Mouse (Mus musculus) midbrain, postnatal 0 days (tissue): ENCODE data around the gene U90926. TPM values are rescaled to one million over a fixed set of nuclear protein-coding genes. Genes with fewer than 3 reads are reported as not detected.

Experiments
- ATAC-seq: fragments of 200-750 bp; cut with Nextera tagmentation; 2 replicates; pipeline ENCODE4 v1.8.0; 2017; ENCODE audit warnings: moderate number of reproducible peaks, mild to moderate bottlenecking, moderate TSS enrichment, moderate library complexity; ENCODE audit not compliant: low FRiP score
- DNase-seq: peaks from one replicate; pipeline ENCODE4 v3.0.0-alpha.2; 2015; ENCODE audit warnings: low spot score
- H3K27ac ChIP-seq: fragments of 300-500 bp; sonication (generic); 2 replicates; pipeline ENCODE4 v1.5.1; 2014; ENCODE audit warnings: low read depth, mild to moderate bottlenecking, low read length, mixed read lengths
- H3K27me3 ChIP-seq: fragments of 300-500 bp; sonication (generic); 2 replicates; pipeline ENCODE4 v1.6.1; 2014; ENCODE audit warnings: low read length, control low read depth, mixed read lengths; ENCODE audit not compliant: insufficient read depth
- H3K36me3 ChIP-seq: fragments of 300-500 bp; sonication (generic); 2 replicates; pipeline ENCODE4 v1.6.1; 2014; ENCODE audit warnings: low read length, control low read depth, mixed read lengths; ENCODE audit not compliant: insufficient read depth
- H3K4me1 ChIP-seq: fragments of 300-500 bp; sonication (generic); 2 replicates; pipeline ENCODE4 v1.6.1; 2014; ENCODE audit warnings: mild to moderate bottlenecking, control low read depth, antibody characterized with exemption, low read length, mixed read lengths; ENCODE audit not compliant: insufficient read depth
- H3K4me2 ChIP-seq: fragments of 300-500 bp; sonication (generic); 2 replicates; pipeline ENCODE4 v1.6.1; 2014; ENCODE audit warnings: low read depth, mild to moderate bottlenecking, low read length, mixed read lengths; ENCODE audit not compliant: poor library complexity, severe bottlenecking
- H3K4me3 ChIP-seq: fragments of 300-500 bp; sonication (generic); 2 replicates; pipeline ENCODE4 v1.5.1; 2014; ENCODE audit warnings: low read depth, mild to moderate bottlenecking, low read length, moderate library complexity
- H3K9ac ChIP-seq: fragments of 300-500 bp; sonication (generic); replicated peaks from 2 replicates; pipeline ENCODE4 v1.6.1; 2014; ENCODE audit warnings: mild to moderate bottlenecking, low read length, moderate library complexity, mixed read lengths; ENCODE audit not compliant: poor library complexity, severe bottlenecking
- H3K9me3 ChIP-seq: fragments of 300-500 bp; sonication (generic); 2 replicates; pipeline ENCODE4 v1.6.1; 2016; ENCODE audit warnings: low read length, control low read depth
- CTCF ChIP-seq: IDR thresholded peaks from 2 replicates; pipeline ENCODE4 v1.5.1; 2016; ENCODE audit warnings: antibody characterized with exemption, mild to moderate bottlenecking
- WGBS: fragments of 180-500 bp; shearing (Covaris S2); extraction: QIAGEN DNeasy Blood & Tissue Kit; methylation state at CpG from one replicate; pipeline ENCODE4 v1.1.7; 2014; 5-methylcytosine and 5-hydroxymethylcytosine counted together
- polyA plus RNA-seq: library from polyadenylated mRNA; unstranded; fragments of >200 nt; fragmentation: Nextera tagmentation; extraction: Ambion mirVana; gene quantifications from 2 replicates; pipeline ENCODE4 v1.2.1, GENCODE M21; 2015
- total RNA-seq: library from RNA; depleted of rRNA; stranded (reverse); fragments of >200 nt; gene quantifications from 2 replicates; pipeline ENCODE4 v1.2.3, GENCODE M21; 2014; rRNA removed

The U90926 gene
- total RNA-seq (not detected in 2 replicates), polyA plus RNA-seq (not detected in 2 replicates)

- Histone ChIP-seq H3K4me3 (no peak within 1 kb of the TSS), H3K4me1 (peaks cover 5% of the 10 kb centered on the region; the same call in 1 of the 2 replicates), H3K9me3 (no peaks in the 10 kb centered on the region), H3K9ac (no peak within 1 kb of the TSS), H3K36me3 (no peaks in the 10 kb centered on the region), H3K27me3 (no peaks in the 10 kb centered on the region), H3K27ac (no peak within 1 kb of the TSS), H3K4me2 (no peak within 1 kb of the TSS)
- DNase-seq (no peak), ATAC-seq (no peak)
- WGBS, result 93% methylated on average over 4 of the region's 4 CpGs
- TF ChIP-seq CTCF, result no peak
Measured at GRCm38 (mm10) chr5:92215308-92215707, at the start of gene U90926. Gene U90926, minus strand, starts transcription at chr5:92215408.

DNA sequence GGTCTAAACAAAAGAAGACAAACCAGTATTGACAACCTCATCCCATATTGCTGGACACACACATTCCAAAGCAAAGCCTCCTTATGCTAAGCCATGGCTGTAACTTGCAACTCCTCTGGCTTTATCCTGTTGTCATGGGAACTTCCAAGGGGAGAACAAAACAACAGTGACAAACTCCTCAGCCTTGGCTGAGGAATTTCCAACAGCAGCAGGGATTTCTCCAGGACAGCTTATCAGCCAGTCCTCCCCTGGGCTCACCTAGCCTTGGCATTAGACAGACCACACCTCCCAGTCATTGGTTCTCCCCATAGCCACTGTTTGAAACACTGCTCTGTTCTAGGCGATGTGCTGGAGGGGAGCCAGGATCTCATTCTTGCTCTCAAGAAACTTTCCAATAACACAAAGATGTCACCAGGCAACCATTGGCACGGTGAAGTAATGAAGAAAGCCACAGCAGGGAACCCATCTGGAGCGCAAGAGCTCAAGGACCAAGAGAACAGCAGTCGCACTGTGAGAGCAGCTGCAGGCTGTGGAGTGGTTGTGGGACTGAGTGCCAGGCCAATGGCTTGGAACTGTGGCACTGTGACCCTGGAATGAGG is 48.7 kb upstream of the U90926 start:
- Histone ChIP-seq H3K9ac (no peak overlapping the region), H3K27me3 (no peaks in the 10 kb centered on the region), H3K4me2 (no peak overlapping the region), H3K36me3 (no peaks in the 10 kb centered on the region), H3K27ac (0 out of 2 replicates have a peak overlapping the region, but pooled peaks have one; percentile 21), H3K9me3 (no peaks in the 10 kb centered on the region), H3K4me1 (0 out of 2 replicates have a peak, but pooled peaks cover 3% of the 10 kb centered on the region), H3K4me3 (no peak overlapping the region)
- ATAC-seq (peak; percentile 88), DNase-seq (peak; percentile 94)
- no peak for TF ChIP-seq CTCF
- 8% methylated on average over 4 of the region's 4 CpGs for WGBS

DNA sequence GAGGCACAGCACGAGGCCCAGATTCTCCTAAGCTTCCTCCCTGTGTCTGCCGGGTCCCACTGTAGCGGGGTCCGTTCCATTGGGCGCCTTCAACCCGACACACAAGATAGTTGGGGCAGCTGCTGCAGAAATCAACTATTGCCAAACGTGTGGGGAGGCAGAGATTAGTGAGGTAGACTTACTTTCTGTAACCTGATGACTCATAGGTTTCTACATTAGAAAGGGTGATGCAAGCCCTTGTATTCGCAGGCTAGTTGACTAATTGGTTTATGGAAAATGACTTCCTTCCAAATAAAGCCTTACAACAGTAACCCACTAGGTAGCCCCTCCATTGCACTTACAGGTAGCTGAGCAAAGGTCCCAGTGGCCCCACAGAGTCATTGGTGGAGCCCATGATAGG is 47.4 kb upstream of the U90926 start:
- ATAC-seq, result no peak
- DNase-seq, result no peak
- WGBS, result 93% methylated on average over 8 of the region's 8 CpGs

GRCm38 (mm10) chr5:92256218-92256617 is 41.0 kb upstream of the U90926 start, which contains the start of gene Ppef2:
Gene Ppef2, minus strand, starts transcription at chr5:92256278.
- Histone ChIP-seq H3K4me1 (no peaks in the 10 kb centered on the region), H3K4me2 (no peak within 1 kb of the TSS), H3K27me3 (no peaks in the 10 kb centered on the region; the same call in 1 of the 2 replicates), H3K36me3 (no peaks in the 10 kb centered on the region), H3K27ac (no peak within 1 kb of the TSS), H3K9me3 (no peaks in the 10 kb centered on the region), H3K4me3 (no peak within 1 kb of the TSS), H3K9ac (no peak within 1 kb of the TSS)
- DNase-seq (no peak), ATAC-seq (no peak)
- TF ChIP-seq CTCF, result no peak
- WGBS, result 12% methylated on average over 6 of the region's 6 CpGs

More for the DNA sequence above, 47.4 kb upstream of the U90926 start:
- Histone ChIP-seq H3K4me2 (no peak overlapping the region), H3K27ac (no peak overlapping the region), H3K27me3 (no peaks in the 10 kb centered on the region), H3K9ac (no peak overlapping the region), H3K4me1 (0 out of 2 replicates have a peak, but pooled peaks cover 3% of the 10 kb centered on the region), H3K36me3 (no peaks in the 10 kb centered on the region), H3K4me3 (no peak overlapping the region), H3K9me3 (no peaks in the 10 kb centered on the region)
- no peak for TF ChIP-seq CTCF

GRCm38 (mm10) chr5:92254476-92254875 is 39.3 kb upstream of the U90926 start:
- H3K4me3 ChIP-seq, result no peak overlapping the region
- no peak overlapping the region for H3K9ac ChIP-seq
- H3K4me2 ChIP-seq, result no peak overlapping the region
- no peaks in the 10 kb centered on the region for H3K4me1 ChIP-seq
- WGBS, result 63% methylated on average over 6 of the region's 6 CpGs
- no peaks in the 10 kb centered on the region for H3K36me3 ChIP-seq
- no peak for DNase-seq
- no peak overlapping the region for H3K27ac ChIP-seq
- ATAC-seq, result no peak
- no peaks in the 10 kb centered on the region; the same call in 1 of the 2 replicates for H3K27me3 ChIP-seq
- TF ChIP-seq CTCF, result no peak
- H3K9me3 ChIP-seq, result no peaks in the 10 kb centered on the region

DNA sequence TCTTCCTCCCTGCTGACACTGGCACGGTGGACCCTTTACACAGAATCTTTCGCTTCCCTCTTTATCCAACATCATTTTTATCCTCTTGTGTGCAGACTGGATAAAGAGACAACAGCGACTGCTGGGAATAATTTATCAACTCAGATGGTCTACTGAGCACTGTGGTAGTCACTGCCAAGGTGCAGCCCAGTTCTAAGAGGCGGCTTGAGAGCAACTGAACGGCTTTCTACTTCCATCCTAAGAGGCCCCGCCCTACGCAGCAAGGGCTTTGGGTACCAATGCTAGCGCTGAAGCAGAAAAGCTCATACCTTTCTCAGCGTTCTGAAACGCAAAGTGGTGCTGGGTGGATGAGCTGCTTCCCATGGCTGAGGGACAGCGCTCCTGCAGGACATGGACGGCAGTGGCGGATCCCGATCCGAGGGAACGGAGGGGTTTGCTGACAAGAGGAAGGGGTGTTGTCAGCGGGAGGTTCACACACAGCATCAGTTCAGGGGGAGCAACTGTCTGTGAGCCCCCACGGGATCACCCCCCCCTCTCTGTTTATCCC is 37.7 kb upstream of the U90926 start:
- H3K4me1 ChIP-seq, result no peaks in the 10 kb centered on the region
- H3K27me3 ChIP-seq, result no peaks in the 10 kb centered on the region; the same call in 1 of the 2 replicates
- H3K9ac ChIP-seq, result no peak overlapping the region
- H3K36me3 ChIP-seq, result no peaks in the 10 kb centered on the region
- H3K4me3 ChIP-seq, result peak overlapping the region; percentile 8; the same call in 1 of the 2 replicates
- peak; percentile 82 for TF ChIP-seq CTCF
- peak overlapping the region; percentile 28 for H3K4me2 ChIP-seq
- DNase-seq (peak; percentile 71), ATAC-seq (peak; percentile 83)
- H3K9me3 ChIP-seq, result no peaks in the 10 kb centered on the region
- WGBS, result 13% methylated on average over 18 of the region's 18 CpGs
- no peak overlapping the region for H3K27ac ChIP-seq
